Mouse (Mus musculus) CH12.LX (cell line): Measurements from ENCODE around the gene Polr2g.

ENCODE experiments used
- RCOR1 ChIP-seq: conservative IDR thresholded peaks from 2 replicates; pipeline ENCODE4 v1.6.1; 2012; ENCODE audit warnings: low read depth, mild to moderate bottlenecking, inconsistent platforms, low read length, improper control_type of control experiment
- USF2 ChIP-seq: conservative IDR thresholded peaks from 2 replicates; pipeline ENCODE4 v1.6.1; 2011; ENCODE audit warnings: low read depth, low read length, improper control_type of control experiment

DNA sequence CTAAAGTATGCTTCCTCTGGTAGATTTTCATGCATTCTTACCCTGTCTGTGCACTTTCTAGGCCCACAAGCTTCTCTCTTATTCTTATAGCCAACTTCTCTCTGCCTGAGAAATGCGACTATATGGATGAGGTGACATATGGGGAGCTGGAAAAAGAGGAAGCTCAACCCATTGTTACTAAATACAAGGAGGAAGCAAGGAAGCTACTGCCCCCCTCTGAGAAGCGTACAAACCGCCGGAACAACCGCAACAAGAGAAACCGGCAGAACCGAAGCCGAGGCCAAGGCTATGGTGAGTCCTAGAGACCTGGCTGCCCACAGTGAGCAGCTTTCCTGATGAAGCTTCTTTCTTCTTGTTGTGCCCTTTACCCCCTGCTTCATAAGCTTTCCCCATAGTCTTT lies 31.3 kb upstream of the Polr2g start, which contains the start of gene AC129217.1:
- no peak for TF ChIP-seq USF2
- TF ChIP-seq RCOR1 = no peak
